Mouse (Mus musculus): ENCODE data around the gene Riox1.

The Riox1 gene

DNA sequence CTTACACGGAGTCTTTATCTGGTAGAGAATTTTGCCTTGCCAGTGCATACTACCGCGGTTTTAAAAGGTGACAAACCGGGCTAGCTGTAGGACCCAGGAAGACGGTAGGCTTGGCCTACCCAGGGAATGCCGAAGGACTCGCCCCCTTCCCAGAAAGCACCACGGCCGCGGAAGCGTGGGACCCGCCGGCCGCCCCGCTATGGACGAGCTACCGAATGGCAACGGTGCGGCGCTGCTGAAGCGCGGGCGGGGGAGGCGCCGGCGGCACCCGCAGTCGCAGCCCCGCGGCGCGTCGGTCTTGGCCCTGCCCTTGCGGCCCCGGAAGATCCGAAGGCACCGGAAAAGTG lies at the start of gene Riox1:
TSS of gene Riox1 (plus strand) at position 116 of the 347 bp plus-strand sequence.
- DNase-seq: peak; percentile 99

DNA sequence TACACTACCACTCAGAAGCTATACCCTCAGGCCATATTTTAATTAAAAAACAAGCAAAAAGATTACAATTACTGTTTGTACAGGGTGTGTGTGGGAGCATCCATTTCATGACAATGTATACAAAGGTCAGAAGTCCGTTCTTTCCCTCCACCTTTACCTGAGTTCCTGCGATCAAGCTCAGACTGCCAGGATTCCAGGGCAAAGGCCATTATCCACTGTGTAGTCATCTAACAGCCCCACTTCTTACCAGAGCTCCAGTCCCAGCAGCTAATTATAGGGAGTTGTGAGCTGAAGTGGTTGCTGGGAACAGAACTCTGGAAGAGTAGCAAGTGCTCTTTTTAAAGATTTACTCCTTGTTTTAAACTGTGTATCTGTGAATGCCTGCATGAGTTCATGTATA lies 40.0 kb upstream of the Riox1 start:
- peak; percentile 66 for DNase-seq

DNA sequence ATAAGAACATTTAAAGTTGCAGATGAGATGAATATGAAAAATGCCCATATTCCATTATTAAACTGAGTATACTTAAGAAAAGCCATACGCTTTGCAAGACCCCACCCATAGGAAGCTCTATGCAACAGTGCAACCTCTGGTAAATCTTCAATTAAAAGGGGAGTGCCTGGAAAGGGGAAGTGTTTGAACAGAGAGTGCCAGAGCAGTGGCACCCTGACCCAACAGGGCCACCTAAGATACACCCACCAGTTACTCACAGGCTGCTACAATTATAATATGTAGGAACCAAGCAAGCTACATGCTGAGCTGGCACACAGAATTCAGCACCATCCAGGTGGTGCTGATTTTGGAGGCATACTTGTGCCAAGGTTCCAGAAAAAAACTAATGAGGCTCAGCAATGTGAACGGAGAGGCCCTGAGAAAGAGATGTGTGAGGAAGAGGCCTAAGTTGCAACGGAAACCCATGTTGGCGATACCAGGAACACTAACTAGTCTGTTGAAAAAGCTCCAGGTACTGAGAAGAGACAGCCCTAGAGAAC lies 36.1 kb upstream of the Riox1 start:
- DNase-seq: peak; percentile 74

DNA sequence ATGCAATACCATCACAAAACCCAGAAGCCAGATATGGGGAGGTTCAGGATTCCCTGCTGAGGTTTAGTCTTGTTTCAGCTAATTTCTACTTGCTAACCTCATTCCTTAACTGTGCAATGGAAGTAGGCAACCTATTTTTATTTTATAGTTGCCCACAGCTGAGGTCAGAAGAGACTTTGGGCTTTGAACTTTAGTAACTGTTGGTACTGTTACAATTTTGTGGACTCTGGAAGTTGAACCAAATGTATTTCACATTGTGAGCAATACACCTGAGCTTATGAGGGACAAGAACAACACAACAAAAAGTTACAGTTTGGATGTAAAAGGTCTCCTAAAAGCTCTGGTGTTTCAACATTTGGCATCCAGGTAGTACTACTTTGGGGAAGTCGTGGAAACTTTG lies 35.6 kb upstream of the Riox1 start:
- no peak for DNase-seq

DNA sequence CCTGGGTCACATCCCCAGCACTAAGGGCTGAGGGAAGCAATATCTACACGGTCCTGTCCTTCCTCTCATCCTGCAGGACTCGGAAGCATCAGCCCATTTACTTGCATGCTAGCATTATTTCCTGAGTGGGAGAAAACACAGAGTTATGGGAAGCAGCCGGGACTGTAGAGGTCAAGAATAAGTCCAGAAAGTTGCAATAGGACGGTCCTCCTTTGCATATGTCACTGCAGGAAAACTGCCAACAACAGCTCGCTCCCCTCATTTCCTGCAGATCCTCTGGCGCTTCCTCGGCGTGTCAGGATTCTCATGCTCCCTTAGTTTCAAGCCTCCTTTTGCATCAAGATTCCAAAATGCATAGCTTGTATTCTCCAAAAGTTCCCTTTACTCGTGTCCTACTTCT lies 33.5 kb upstream of the Riox1 start:
- DNase-seq: peak; percentile 94

DNA sequence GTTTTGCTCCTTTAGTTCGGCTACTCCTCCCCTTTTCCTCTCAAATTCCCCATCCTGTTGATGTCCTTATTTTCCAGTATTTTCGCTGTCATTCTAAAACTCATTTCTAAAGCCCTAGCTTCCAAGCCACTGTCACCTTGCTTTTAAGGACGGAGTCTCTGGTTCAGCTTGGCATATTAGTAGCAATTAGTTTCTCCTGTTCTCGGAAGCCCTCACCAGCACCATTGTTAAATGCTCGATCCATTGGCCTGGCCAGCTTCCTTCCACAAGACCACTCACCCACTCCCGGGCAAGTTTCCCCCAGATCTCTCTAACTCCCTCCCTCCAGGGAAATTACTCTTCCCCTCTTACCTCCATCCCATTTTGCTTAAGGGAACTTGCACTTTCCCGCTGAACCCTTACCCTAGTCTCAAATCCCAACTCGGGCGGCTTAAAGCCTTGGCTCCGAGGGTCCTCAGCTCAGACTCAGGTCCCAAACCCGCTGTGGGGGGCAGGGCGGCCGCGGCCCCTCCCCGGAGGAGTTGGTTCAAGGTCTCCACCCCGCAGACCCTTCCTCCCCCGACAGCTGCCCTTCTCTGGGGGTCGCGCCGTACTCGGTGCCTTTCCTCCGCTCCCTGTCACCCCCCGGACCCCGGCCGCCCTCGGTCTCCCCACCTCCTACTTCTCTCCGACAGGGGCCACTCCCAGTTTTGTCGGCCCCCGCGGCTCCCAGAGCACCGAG lies 29.5 kb upstream of the Riox1 start:
- DNase-seq: no peak

DNA sequence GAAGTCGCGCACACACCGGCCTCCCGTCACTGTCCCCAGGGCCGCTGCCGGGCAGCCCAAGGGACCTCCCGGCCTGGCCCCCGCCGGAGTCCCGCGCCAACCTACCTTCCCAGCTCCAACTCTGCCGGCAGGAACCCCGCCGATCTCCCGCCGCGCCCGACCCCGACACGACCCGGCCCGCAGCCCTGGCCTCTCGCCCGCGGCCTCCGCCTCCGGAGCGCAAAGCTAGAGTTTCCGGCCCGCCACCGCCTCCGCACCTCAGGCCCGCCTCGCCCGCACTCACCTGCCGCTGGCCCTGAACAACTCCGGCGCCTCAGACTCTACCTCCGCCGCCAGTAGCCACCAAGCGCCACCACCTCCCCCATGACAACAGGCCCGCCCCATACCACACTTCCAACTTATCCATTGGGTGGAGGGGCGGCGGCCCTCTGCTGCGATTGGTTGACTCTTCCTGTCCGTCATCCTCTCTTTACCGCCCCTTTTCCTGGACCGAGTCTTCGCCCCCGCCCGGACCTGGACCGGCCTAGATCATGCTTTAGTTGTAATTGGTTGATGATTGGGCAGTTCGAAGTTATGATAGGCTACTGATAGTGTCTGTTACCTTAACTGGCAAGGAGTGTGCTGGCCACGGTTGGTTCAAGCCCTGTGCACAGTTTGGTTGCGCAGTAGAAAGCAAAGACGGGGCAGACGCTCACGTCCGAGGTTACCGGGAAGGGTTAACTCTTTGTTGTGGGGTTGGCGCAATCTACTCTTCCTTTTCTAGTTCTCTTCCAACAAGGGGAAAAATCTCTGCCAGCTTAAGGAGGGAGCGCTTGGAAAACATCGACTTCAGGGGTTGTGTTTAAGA lies 28.6 kb upstream of the Riox1 start, which contains the start of gene Numb:
TSS of gene Numb (minus strand) at position 400 of the 847 bp plus-strand sequence.
- peak; percentile 100 for DNase-seq

DNA sequence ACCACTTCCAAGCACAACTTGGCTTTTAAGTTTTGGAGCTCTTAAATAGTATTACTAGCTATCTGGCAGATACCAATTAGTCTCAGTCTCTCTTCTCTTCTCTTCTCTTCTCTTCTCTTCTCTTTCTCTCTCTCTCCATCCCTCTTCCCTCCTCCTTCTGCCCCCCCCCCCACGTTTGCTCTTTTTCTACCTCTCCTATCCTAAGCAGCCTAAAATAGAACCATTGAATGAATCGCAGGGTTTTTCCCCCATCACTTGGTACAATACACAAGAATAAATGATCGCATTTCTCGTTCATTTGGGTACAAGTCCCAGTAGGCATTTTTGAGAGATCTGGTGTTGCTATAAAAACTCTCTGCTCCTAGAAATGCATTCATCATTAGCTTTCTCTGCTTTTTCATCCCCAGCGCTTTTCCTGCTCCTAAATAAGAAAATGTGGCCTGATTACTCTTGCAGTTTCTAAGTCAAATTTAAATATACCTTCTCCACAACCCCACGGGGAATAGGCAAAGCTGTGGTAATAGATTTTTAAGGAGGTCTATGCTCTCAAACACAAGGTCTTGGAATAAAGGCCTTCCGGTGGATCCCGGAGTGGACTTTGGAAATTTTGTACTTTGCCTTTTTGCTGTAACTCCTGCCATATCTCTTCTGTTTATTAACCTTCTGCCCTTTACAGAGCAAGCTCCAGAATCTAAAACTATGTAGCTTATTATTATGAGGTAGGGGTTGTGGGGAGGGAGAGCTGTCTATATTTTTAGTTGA lies 27.5 kb upstream of the Riox1 start:
- peak; percentile 77 for DNase-seq

DNA sequence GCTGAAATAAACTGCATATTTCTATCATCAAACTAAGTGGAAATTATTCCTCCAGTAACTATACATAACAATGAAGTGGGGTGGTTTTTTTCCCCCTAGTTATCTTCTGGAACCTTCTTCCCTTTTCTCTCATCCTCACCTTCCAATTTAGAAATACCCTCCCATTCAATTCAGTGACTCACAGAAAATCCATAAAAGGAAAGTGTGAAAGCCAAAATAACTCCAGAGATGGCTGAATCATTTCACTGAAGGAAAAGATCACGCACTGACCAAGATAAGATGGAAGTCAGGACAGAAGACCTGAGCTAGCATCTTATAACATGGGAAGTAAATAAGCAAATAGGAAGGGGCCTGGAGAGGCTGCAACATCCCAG lies 26.9 kb upstream of the Riox1 start:
- DNase-seq: no peak

DNA sequence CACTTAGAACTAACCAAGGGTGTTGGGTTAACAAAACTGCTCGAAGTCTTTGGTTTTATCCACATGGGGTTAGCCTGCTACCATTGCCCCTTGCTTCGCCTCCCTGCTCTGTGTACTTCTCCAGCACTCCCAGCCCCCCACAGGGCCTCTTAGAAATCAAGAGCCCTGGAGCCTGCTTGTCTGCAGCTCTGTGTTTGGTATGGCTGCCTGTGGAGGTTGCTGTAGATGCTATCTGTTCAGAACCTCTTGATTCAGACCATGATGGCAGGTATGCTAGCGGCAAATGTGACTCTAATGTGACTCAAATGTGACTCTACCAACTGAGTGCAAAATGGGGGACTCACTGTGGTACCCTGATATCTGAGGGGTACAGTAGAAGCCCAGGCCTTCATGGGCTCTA lies 26.1 kb upstream of the Riox1 start:
- DNase-seq: peak; percentile 85

DNA sequence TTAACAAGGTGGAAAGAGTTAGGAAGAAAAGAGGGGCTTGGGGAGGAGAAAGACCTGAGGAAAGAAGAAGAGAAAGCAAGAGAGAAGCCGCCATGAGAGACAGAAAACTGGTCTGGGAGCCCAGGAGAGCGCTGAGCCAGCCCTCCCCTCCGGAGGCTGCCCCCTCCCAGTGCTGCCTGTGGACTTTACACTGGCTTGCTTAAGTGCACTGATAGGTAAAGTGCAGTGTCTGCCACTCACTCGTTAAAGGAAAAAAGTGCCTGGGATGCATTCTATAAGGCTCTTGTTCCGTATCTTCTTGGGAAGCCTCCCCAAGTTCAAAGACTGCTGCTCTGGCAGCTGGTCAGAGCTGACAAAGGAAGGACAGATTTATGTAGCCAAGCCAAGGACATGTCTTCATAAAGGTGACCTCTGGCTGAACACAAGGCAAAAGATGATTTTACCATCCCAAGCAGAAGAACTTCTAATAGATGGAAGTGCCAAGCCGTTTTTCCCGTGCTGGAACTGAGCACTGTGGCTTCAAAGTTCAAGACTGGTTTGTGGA lies 25.2 kb upstream of the Riox1 start:
- peak; percentile 54 for DNase-seq

DNA sequence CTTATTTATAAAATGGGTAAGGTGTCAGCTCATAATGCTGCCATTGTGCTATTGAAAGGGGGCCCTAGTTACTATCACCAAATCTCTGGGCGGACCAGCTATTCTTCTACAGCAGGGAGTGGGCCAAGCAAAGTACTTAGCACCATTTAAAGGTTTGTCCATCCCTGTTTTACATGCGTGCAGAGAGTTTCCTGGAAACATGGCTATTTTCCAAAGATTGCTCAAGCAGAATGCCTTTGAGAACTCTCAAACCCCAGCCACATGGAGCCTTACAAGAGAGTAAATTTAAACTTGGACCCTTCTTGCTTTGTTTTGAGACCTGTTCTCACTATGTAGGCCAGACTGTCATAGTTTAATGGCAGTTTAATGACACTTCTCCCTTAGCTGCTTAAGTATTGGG lies 24.3 kb upstream of the Riox1 start:
- peak; percentile 87 for DNase-seq

DNA sequence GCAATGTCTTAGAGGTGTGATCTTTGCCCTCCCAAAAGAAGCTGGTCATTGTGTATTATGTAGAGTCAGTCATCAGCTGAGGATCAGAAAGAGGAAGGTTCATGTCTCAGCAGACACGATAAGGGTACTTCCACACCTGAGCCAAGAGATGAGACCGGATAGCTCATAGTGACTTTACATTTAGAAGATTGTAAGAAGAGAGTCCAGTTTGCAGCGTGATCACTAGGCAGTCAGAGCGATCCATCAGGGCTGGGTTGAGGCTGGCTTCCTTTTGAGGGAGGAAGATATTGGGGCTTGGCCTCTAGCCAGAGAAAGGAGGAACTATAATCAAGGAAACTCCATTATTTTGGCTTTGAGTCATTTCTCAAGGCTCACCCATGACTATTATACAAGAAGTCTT lies 22.7 kb upstream of the Riox1 start:
- peak; percentile 95 for DNase-seq

DNA sequence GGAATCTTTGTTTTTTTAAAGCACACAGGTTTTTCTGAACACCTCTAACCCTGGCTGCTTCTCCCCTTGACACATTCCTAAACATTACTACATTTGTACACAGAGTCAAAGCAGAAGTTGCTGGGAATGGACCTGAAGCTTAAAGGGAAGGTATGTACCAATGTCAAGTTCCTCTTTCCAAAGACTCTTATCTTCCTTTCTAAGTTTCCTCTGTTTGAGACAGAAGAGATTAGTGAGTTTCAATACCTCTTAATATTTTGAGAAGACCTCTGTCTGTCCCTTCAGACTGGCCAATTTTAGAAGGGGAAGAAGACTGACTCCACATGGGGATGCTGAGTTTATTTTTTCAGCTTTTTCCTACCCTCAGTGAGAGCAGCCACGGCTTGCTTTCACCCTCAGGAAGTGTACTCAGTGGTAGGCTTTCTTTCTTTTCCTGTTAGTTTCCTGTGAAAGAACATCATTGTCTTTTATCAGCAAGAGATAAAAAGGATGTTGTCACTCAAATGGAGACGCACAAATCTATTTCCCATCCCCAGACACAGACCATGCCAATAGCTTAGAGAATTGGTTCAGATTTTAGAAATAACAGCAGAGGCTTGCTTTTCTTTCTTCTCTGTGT lies 21.1 kb upstream of the Riox1 start:
- DNase-seq: peak; percentile 92

DNA sequence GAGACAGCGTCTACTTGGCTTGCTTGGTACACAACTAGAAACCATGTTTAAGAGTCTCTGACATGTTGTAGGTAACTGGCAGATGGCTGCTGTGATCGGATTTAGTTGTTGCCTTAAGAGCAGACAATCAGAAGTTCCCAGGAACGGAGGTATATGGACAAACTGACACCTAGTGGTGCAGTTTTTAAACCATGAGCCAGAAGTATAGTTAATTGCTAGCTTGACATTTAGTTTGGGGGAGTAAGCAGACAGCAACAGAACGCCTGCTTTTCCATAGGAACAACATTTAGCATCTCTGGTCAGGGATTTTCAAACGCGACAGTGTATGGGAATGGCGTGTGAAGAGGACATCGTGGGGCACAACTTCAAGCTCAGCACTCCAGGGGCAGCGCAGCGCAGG lies 12.8 kb upstream of the Riox1 start:
- peak; percentile 76 for DNase-seq

DNA sequence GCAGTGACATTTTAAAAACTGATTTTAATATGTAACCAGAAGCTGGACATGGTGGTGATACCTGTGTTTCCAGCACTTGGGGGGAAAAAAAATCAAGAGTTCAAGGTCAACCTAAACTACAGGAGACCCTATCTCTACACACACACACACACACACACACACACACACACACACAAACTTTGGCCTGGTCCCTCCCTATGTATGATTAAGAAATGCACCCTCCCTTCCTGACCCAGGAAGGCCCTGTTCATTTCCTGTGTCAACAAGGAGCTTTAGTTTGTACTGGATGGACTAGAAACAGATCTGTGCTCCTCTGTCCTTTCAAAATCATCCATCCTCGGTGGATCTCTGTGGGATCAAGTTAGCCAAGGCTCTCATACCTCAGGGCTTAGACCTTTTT lies 11.8 kb upstream of the Riox1 start:
- DNase-seq: peak; percentile 82

DNA sequence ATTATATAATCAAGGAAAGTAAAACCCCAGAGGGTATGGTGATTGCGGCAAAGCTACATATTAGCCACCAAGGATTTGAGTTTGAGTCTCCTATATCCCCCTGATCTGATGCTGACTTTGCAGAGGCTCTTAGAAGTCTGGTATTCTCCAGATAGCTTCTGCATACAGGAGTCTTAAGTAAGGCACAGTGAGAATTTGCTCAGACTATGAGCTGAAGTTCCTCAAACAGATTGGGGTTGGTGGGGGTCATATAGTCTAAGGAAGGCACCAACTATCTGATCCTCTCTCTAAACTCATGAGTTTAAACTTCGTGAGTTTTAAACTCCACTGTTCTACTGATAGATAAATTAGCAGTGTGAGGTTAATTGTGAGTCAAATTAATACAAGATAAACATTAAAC lies 11.1 kb upstream of the Riox1 start:
- peak; percentile 54 for DNase-seq

DNA sequence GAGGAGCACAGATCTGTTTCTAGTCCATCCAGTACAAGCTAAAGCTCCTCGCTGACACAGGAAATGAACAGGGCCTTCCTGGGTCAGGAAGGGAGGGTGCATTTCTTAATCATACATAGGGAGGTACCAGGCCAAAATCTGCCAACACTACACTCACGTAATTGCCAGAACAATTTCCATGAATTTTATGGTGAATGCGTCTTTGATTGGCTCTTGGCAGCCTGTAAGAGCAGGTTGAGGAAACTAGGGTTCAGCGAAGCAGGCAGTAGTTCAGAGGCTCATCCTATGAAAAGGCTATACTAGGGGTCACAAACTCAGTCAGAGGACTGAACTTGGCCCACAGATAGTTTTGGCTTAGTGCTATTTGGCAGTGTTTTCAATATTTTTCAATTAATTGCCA lies 10.4 kb upstream of the Riox1 start:
- DNase-seq: peak; percentile 94

DNA sequence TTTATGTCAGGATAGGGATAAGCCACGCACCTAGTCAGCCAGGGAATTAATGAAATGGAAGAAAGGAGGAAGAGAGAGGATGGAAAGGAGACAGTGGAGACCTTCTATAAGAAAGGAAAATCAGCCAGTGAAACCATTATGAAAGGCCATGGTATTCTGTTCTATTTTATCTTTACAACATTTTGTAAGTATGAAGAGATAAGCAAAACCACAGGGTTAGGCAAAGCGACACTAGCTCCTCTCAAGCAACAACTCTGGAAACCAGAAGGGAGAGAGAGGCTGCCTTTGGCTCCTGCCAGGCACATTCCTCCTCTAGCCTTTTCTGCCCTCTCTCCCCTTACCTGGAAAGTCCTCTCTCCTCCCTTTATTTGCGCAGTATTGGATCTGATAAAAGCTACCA lies 8.5 kb upstream of the Riox1 start:
- DNase-seq: no peak

DNA sequence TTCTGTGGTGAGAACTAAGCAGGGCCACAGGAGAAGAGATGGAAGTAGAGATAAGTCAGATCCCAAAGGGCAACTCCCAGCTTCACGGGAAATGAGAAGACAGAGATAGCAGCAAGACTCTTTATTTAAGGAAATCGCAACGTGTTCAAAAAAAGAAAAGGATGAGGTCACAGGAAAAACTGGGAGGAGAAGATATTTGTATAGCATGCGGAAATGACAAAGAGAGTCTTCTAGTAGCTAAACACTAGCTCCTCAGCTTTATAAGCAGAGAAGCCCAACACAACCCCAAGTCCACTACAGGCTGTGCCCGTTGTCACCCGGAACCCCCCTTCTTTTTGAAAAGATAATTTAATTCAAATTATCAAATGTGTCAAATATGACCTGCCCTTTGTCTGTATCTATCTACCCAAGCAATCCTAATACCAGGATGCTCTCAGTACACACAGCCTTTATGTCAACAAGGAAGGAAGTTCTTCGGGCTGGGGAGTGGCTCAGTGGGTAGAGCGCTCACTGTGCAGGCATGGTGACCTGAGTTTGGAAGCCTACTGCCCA lies 3.1 kb upstream of the Riox1 start:
- DNase-seq: peak; percentile 96

DNA sequence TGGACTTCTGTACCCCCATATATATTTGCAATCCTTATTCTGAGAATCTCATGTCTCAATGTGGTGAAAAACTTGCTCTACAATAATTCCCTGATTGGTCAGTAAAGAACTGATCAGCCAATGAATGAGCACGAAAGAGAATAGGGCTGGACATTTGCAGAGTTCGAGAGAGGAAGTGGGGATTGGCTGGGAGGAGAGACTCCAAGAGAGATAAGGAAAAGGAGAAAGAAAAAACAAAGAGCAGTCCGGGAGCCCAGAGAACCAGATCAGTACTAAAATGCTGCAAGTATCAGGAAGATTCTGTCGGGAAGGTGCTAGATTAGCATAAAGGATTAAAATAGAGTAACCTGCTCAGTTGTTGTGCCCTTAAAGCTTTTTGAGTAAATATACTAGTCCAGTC lies 1.4 kb upstream of the Riox1 start:
- no peak for DNase-seq

DNA sequence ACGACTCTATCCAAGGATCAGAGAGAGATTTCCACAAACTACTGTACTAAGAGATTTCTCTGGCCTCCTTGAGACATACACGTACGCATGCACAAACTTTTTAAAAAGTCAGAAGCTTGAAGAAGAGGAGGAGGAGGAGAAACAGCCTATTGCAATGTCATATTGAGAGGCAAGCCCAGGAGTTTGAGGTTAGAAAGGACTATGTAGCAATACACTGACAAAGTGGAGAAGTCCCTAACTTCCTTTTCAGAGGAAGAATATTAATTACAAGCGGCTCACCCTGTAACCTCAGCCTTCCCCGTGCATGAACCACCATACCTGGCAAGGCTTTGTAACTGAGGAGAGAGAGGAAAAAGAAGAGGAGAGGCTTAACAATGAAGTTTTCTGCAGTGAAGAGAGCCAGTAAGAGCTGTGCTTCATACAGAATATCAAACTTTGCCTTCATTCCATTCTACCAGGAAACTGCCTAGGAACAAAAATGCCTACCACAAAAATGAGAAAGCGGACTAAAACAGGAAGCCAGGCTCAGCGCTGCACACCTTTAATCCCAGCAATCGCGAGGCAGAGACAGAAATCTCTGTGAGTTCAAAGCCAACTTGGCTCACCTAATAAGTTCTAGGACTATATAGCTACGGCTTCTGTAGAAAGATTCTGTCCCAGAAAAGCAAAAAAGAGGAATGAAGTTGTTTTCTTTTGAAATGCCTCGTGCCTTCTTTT lies 474 bp upstream of the Riox1 start:
- no peak for DNase-seq
